Mouse (Mus musculus): ENCODE measurements around the gene Wdr60.

DNA sequence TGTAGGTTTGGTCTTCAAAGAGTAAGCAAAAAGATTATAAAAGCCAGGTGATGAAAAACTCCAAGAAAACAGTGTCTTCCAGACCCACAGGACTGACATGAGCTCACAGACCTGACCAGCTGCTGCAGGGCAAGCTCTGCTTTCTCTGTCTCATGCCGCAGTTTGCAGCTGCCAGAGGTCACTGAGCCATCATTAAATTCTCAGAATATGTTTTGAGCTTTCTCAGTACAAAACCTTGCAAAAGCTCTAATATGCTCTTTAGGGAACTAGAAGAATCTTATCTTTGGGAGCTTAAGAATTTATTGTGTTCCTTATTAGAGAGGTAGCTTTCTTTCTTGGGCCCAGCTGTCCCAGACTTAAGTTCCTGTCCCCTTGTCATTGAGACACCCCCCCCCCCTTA, 43.2 kb upstream of the Wdr60 start:
- TF ChIP-seq CTCF (IDR thresholded peaks at IDR 0.05; ENCODE audit: borderline replicate concordance, insufficient read depth, low read depth, low read length) (no peak), POLR2A (IDR thresholded peaks at IDR 0.05; ENCODE audit: borderline replicate concordance, insufficient read depth, low read length) (no peak)
